Mouse (Mus musculus): Measurements from ENCODE around the gene Krtap4-13. TPM values are rescaled to one million over a fixed set of nuclear protein-coding genes. Genes with fewer than 3 reads are reported as not detected.
"Not testable (repeated sequence)": the region's sequence is repeated elsewhere in the genome, so short reads cannot be mapped to it uniquely, and the experiment has no call there.

Gene Krtap4-13
- polyA plus RNA-seq (2014; fragmentation: Nextera tagmentation; extraction: Ambion mirVana), result not detected in 2 replicates

- H3K9ac ChIP-seq (ENCODE audit: low read length); H3K27ac ChIP-seq (ENCODE audit: low read depth, low read length); H3K9me3 ChIP-seq (ENCODE audit: control insufficient read depth, low read length); H3K36me3 ChIP-seq (ENCODE audit: control insufficient read depth, insufficient read depth, low read length); ATAC-seq (replicated peaks; ENCODE audit: low FRiP score); H3K4me3 ChIP-seq (ENCODE audit: low read depth, low read length); H3K4me2 ChIP-seq (ENCODE audit: low read depth, low read length, severe bottlenecking); DNase-seq (ENCODE audit: low spot score); H3K4me1 ChIP-seq (replicated peaks; ENCODE audit: control insufficient read depth, insufficient read depth, low read length); H3K27me3 ChIP-seq (ENCODE audit: control insufficient read depth, insufficient read depth, low read length): not testable (repeated sequence)
Observed at GRCm38 (mm10) chr11:99809792-99810191, at the start of gene Krtap4-13. TSS of gene Krtap4-13 (minus strand) at chr11:99809892.

DNA sequence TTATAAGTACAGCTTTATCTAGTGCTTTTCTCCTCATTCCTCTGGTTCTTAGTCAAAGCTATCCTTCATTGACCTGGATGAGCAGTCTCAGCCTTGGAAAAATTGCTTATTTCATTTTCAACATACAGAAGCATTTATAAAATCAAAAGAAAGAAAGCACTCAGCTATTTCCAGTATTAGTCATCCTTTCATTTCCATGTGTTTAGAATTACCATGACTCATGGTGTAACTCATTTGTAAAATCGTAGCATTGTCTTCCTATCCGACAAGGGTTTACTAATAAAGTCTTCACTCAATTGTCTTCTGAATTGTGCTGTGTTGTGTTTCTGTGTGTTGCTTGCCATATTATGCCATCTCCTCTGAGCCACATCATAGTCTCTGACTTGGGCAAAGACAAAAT, 49.1 kb upstream of the Krtap4-13 start:
- no peaks in the 10 kb centered on the region for H3K27me3 ChIP-seq (ENCODE audit: control insufficient read depth, insufficient read depth, low read length)
- no peaks in the 10 kb centered on the region for H3K4me1 ChIP-seq (replicated peaks; ENCODE audit: control insufficient read depth, insufficient read depth, low read length)
- H3K9me3 ChIP-seq (ENCODE audit: control insufficient read depth, low read length), result no peaks in the 10 kb centered on the region
- no peak overlapping the region for H3K4me2 ChIP-seq (ENCODE audit: low read depth, low read length, severe bottlenecking)
- DNase-seq (ENCODE audit: low spot score) (no peak), ATAC-seq (replicated peaks; ENCODE audit: low FRiP score) (no peak)
- WGBS, result 83% methylated on average over 2 of the region's 2 CpGs
- H3K4me3 ChIP-seq (ENCODE audit: low read depth, low read length), result no peak overlapping the region
- H3K36me3 ChIP-seq (ENCODE audit: control insufficient read depth, insufficient read depth, low read length), result no peaks in the 10 kb centered on the region
- H3K27ac ChIP-seq (ENCODE audit: low read depth, low read length), result no peak overlapping the region
- no peak overlapping the region for H3K9ac ChIP-seq (ENCODE audit: low read length)

- Histone ChIP-seq H3K9me3 (ENCODE audit: control insufficient read depth, low read length) (no peaks in the 10 kb centered on the region), H3K36me3 (ENCODE audit: control insufficient read depth, insufficient read depth, low read length) (no peaks in the 10 kb centered on the region), H3K27ac (ENCODE audit: low read depth, low read length) (no peak within 1 kb of the TSS), H3K4me2 (ENCODE audit: low read depth, low read length, severe bottlenecking) (no peak within 1 kb of the TSS), H3K4me3 (ENCODE audit: low read depth, low read length) (no peak within 1 kb of the TSS), H3K27me3 (ENCODE audit: control insufficient read depth, insufficient read depth, low read length) (no peaks in the 10 kb centered on the region), H3K4me1 (replicated peaks; ENCODE audit: control insufficient read depth, insufficient read depth, low read length) (no peaks in the 10 kb centered on the region), H3K9ac (ENCODE audit: low read length) (no peak within 1 kb of the TSS)
- WGBS, result 93% methylated on average over 2 of the region's 2 CpGs
- DNase-seq (ENCODE audit: low spot score), result no peak
- ATAC-seq (replicated peaks; ENCODE audit: low FRiP score), result no peak
Observed at GRCm38 (mm10) chr11:99857617-99858016, 47.9 kb upstream of the Krtap4-13 start, which contains the start of gene Gm11568. TSS of gene Gm11568 (plus strand) at chr11:99857917.

GRCm38 (mm10) chr11:99854121-99854520, 44.4 kb upstream of the Krtap4-13 start:
- H3K27ac ChIP-seq (ENCODE audit: low read depth, low read length), result no peak overlapping the region
- no peak overlapping the region for H3K4me3 ChIP-seq (ENCODE audit: low read depth, low read length)
- DNase-seq (ENCODE audit: low spot score) (no peak), ATAC-seq (replicated peaks; ENCODE audit: low FRiP score) (no peak)
- WGBS, result 60% methylated on average over 3 of the region's 3 CpGs
- no peaks in the 10 kb centered on the region for H3K36me3 ChIP-seq (ENCODE audit: control insufficient read depth, insufficient read depth, low read length)
- no peak overlapping the region for H3K4me2 ChIP-seq (ENCODE audit: low read depth, low read length, severe bottlenecking)
- no peak overlapping the region for H3K9ac ChIP-seq (ENCODE audit: low read length)
- H3K4me1 ChIP-seq (replicated peaks; ENCODE audit: control insufficient read depth, insufficient read depth, low read length), result no peaks in the 10 kb centered on the region
- H3K27me3 ChIP-seq (ENCODE audit: control insufficient read depth, insufficient read depth, low read length), result no peaks in the 10 kb centered on the region
- H3K9me3 ChIP-seq (ENCODE audit: control insufficient read depth, low read length), result no peaks in the 10 kb centered on the region

GRCm38 (mm10) chr11:99851508-99851907, 41.8 kb upstream of the Krtap4-13 start, which contains the start of gene Krtap4-16:
TSS of gene Krtap4-16 (minus strand) at chr11:99851608.
- no peaks in the 10 kb centered on the region for H3K36me3 ChIP-seq (ENCODE audit: control insufficient read depth, insufficient read depth, low read length)
- ATAC-seq (replicated peaks; ENCODE audit: low FRiP score), result no peak
- H3K9me3 ChIP-seq (ENCODE audit: control insufficient read depth, low read length), result no peaks in the 10 kb centered on the region
- H3K4me3 ChIP-seq (ENCODE audit: low read depth, low read length), result no peak within 1 kb of the TSS
- no peak within 1 kb of the TSS for H3K27ac ChIP-seq (ENCODE audit: low read depth, low read length)
- H3K4me2 ChIP-seq (ENCODE audit: low read depth, low read length, severe bottlenecking), result no peak within 1 kb of the TSS
- no peak for DNase-seq (ENCODE audit: low spot score)
- no peaks in the 10 kb centered on the region for H3K4me1 ChIP-seq (replicated peaks; ENCODE audit: control insufficient read depth, insufficient read depth, low read length)
- no peaks in the 10 kb centered on the region for H3K27me3 ChIP-seq (ENCODE audit: control insufficient read depth, insufficient read depth, low read length)
- H3K9ac ChIP-seq (ENCODE audit: low read length), result no peak within 1 kb of the TSS

- Histone ChIP-seq H3K9me3 (ENCODE audit: control insufficient read depth, low read length) (no peaks in the 10 kb centered on the region), H3K27ac (ENCODE audit: low read depth, low read length) (no peak overlapping the region), H3K27me3 (ENCODE audit: control insufficient read depth, insufficient read depth, low read length) (no peaks in the 10 kb centered on the region), H3K4me3 (ENCODE audit: low read depth, low read length) (no peak overlapping the region), H3K4me2 (ENCODE audit: low read depth, low read length, severe bottlenecking) (no peak overlapping the region), H3K9ac (ENCODE audit: low read length) (no peak overlapping the region), H3K36me3 (ENCODE audit: control insufficient read depth, insufficient read depth, low read length) (no peaks in the 10 kb centered on the region), H3K4me1 (replicated peaks; ENCODE audit: control insufficient read depth, insufficient read depth, low read length) (peaks cover 2% of the 10 kb centered on the region; the same call in 1 of the 2 replicates)
- 90% methylated on average over 2 of the region's 2 CpGs for WGBS
- no peak for ATAC-seq (replicated peaks; ENCODE audit: low FRiP score)
- DNase-seq (ENCODE audit: low spot score), result no peak
Observed at GRCm38 (mm10) chr11:99846746-99847145, 37.1 kb upstream of the Krtap4-13 start.

- DNase-seq (ENCODE audit: low spot score), result peak; percentile 54
- Histone ChIP-seq H3K4me1 (replicated peaks; ENCODE audit: control insufficient read depth, insufficient read depth, low read length) (peaks cover 2% of the 10 kb centered on the region; the same call in 1 of the 2 replicates), H3K36me3 (ENCODE audit: control insufficient read depth, insufficient read depth, low read length) (no peaks in the 10 kb centered on the region), H3K4me3 (ENCODE audit: low read depth, low read length) (no peak overlapping the region), H3K9ac (ENCODE audit: low read length) (no peak overlapping the region), H3K9me3 (ENCODE audit: control insufficient read depth, low read length) (no peaks in the 10 kb centered on the region), H3K27me3 (ENCODE audit: control insufficient read depth, insufficient read depth, low read length) (no peaks in the 10 kb centered on the region), H3K4me2 (ENCODE audit: low read depth, low read length, severe bottlenecking) (no peak overlapping the region), H3K27ac (ENCODE audit: low read depth, low read length) (no peak overlapping the region)
- no peak for ATAC-seq (replicated peaks; ENCODE audit: low FRiP score)
- WGBS, result 43% methylated on average over 1 of the region's 1 CpGs
Observed at GRCm38 (mm10) chr11:99842185-99842584, 32.5 kb upstream of the Krtap4-13 start.

DNA sequence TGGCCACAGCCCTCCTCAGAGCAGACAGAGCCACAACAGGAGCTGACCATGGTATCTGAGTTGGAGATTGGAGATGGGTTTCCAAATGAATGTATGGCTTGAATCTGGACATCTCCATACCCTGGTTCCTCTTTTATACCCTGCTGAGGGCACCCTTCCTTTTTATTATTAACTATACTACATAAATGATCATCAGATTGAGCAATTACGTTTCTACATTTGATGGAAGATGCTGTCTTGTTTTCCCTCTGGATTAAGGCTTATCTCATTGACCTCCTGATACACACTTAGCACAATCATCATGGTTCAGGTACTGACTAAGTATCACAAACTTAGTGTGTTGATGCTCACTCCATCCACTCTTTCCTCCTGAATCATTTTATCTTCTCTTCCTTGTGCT, 28.3 kb upstream of the Krtap4-13 start, which contains the start of gene 2300003K06Rik:
Gene 2300003K06Rik, minus strand, starts transcription at position 101 of the 400 bp plus-strand sequence.
- Histone ChIP-seq H3K36me3 (ENCODE audit: control insufficient read depth, insufficient read depth, low read length) (no peaks in the 10 kb centered on the region), H3K9me3 (ENCODE audit: control insufficient read depth, low read length) (no peaks in the 10 kb centered on the region), H3K9ac (ENCODE audit: low read length) (no peak within 1 kb of the TSS), H3K4me2 (ENCODE audit: low read depth, low read length, severe bottlenecking) (no peak within 1 kb of the TSS), H3K4me1 (replicated peaks; ENCODE audit: control insufficient read depth, insufficient read depth, low read length) (peaks cover 2% of the 10 kb centered on the region; the same call in 1 of the 2 replicates), H3K27me3 (ENCODE audit: control insufficient read depth, insufficient read depth, low read length) (no peaks in the 10 kb centered on the region), H3K27ac (ENCODE audit: low read depth, low read length) (no peak within 1 kb of the TSS), H3K4me3 (ENCODE audit: low read depth, low read length) (no peak within 1 kb of the TSS)
- DNase-seq (ENCODE audit: low spot score) (no peak), ATAC-seq (replicated peaks; ENCODE audit: low FRiP score) (no peak)
- 92% methylated on average over 1 of the region's 1 CpGs for WGBS

- 87% methylated on average over 2 of the region's 2 CpGs for WGBS
Observed at GRCm38 (mm10) chr11:99815566-99815965, 5.9 kb upstream of the Krtap4-13 start, which contains the start of gene Gm11564. TSS of gene Gm11564 (minus strand) at chr11:99815666.

More at GRCm38 (mm10) chr11:99815566-99815965, 5.9 kb upstream of the Krtap4-13 start, which contains the start of gene Gm11564:
- H3K4me2 ChIP-seq (ENCODE audit: low read depth, low read length, severe bottlenecking); H3K9me3 ChIP-seq (ENCODE audit: control insufficient read depth, low read length); H3K36me3 ChIP-seq (ENCODE audit: control insufficient read depth, insufficient read depth, low read length); ATAC-seq (replicated peaks; ENCODE audit: low FRiP score); H3K9ac ChIP-seq (ENCODE audit: low read length); H3K27me3 ChIP-seq (ENCODE audit: control insufficient read depth, insufficient read depth, low read length); H3K27ac ChIP-seq (ENCODE audit: low read depth, low read length); H3K4me1 ChIP-seq (replicated peaks; ENCODE audit: control insufficient read depth, insufficient read depth, low read length); DNase-seq (ENCODE audit: low spot score); H3K4me3 ChIP-seq (ENCODE audit: low read depth, low read length): not testable (repeated sequence)

All from forebrain, embryonic 11.5 days (tissue).